Mouse (Mus musculus) cortical plate, adult 2 months (tissue): ENCODE measurements around the gene St8sia1.

Experiments
- CTCF ChIP-seq: fragments of 200-500 bp; IDR thresholded peaks from 2 replicates; pipeline ENCODE4 v1.5.1; 2011; ENCODE audit warnings: mild to moderate bottlenecking, control low read depth, low read length; ENCODE audit not compliant: insufficient read depth; ENCODE audit errors: extremely low read depth
- POLR2A ChIP-seq: fragments of 200-500 bp; IDR thresholded peaks from 2 replicates; pipeline ENCODE4 v1.6.1; 2011; ENCODE audit warnings: mild to moderate bottlenecking, low read length, control low read depth; ENCODE audit not compliant: insufficient read depth; ENCODE audit errors: extremely low read depth

DNA sequence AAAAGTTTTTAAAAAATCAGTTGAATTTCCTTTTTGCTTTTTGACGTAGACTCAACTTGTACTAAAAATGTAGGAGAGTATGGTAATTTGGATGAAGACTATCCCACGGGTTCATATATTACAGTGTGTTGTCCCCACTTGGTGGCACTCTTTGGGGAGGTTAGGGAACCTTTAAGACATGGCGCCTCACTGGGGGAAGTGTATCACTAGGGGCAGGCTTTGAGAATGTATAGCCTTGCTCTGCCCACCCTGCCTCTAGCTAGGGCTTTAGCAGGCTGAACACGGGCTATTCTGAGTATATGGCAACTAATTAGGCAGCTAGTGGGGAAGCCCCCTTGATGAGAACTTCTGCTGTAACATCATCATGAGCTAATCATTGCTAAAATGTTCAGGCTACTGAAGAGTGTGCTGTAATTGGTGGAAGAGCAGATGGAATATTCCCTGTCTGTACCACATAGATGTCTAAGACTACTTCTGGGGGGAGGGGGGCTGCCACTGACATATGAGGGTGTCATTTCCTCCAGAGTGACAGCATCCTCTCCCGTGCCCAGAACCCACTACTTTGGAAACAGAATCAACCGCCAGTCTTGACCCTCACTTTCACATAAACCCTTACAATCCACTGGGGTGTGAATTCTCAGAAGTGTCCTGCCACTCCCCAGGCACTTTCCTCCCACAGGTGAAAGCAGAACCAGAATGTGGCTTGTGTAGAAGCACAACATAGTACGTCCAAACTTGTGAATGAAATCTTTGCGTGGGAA lies 116.2 kb downstream of the St8sia1 start:
- TF ChIP-seq POLR2A (no peak), CTCF (no peak)
